Mouse (Mus musculus): ENCODE measurements around the gene Gal3st2. TPM values are rescaled to one million over a fixed set of nuclear protein-coding genes. Genes with fewer than 3 reads are reported as not detected.
"Not testable (repeated sequence)": the region's sequence is repeated elsewhere in the genome, so short reads cannot be mapped to it uniquely, and the experiment has no call there.

The Gal3st2 gene
- total and polyA plus RNA-seq, 2 experiments from 2014 or later, result not detected

GRCm38 (mm10) chr1:93923098-93923497, 62.0 kb downstream of the Gal3st2 start:
- H3K36me3 ChIP-seq (replicated peaks; ENCODE audit: control insufficient read depth, insufficient read depth, low read length); H3K9ac ChIP-seq (replicated peaks; ENCODE audit: low read depth, low read length); H3K9me3 ChIP-seq (replicated peaks; ENCODE audit: control insufficient read depth, low read length); H3K4me1 ChIP-seq (ENCODE audit: control insufficient read depth, insufficient read depth); H3K27me3 ChIP-seq (ENCODE audit: control insufficient read depth, insufficient read depth, low read length); ATAC-seq (ENCODE audit: insufficient read depth, low read depth); DNase-seq (ENCODE audit: low spot score); H3K27ac ChIP-seq (ENCODE audit: low read depth); H3K4me2 ChIP-seq (ENCODE audit: low read depth, low read length); H3K4me3 ChIP-seq (ENCODE audit: low read depth, low read length): not testable (repeated sequence)
- WGBS, result 26% methylated on average over 2 of the region's 2 CpGs

Other genes with a start within 250 kb of the Gal3st2 start
- 134 and 174 TPM in 2 replicates for gene Stk25, start 202.6 kb upstream of the Gal3st2 start, total RNA-seq (2014; rRNA removed; ENCODE audit: low replicate concordance)
- gene Stk25, start 202.6 kb upstream of the Gal3st2 start, polyA plus RNA-seq (2015; fragmentation: Nextera tagmentation; extraction: Ambion mirVana), result 107 and 108 TPM in 2 replicates
- 50.8 and 61.5 TPM in 2 replicates for gene Bok, start 175.6 kb upstream of the Gal3st2 start, total RNA-seq (2014; rRNA removed; ENCODE audit: low replicate concordance)
- gene Bok, start 175.6 kb upstream of the Gal3st2 start, polyA plus RNA-seq (2015; fragmentation: Nextera tagmentation; extraction: Ambion mirVana), result 25.6 and 27.6 TPM in 2 replicates
- gene Atg4b, start 109.8 kb upstream of the Gal3st2 start, total RNA-seq (2014; rRNA removed; ENCODE audit: low replicate concordance), result 22.3 and 47.8 TPM in 2 replicates
- gene Atg4b, start 109.8 kb upstream of the Gal3st2 start, polyA plus RNA-seq (2015; fragmentation: Nextera tagmentation; extraction: Ambion mirVana), result 50.3 and 61.1 TPM in 2 replicates
- gene Thap4, start 106.4 kb upstream of the Gal3st2 start, total RNA-seq (2014; rRNA removed; ENCODE audit: low replicate concordance), result 57.2 and 81.4 TPM in 2 replicates
- 53.9 and 56.7 TPM in 2 replicates for gene Thap4, start 106.4 kb upstream of the Gal3st2 start, polyA plus RNA-seq (2015; fragmentation: Nextera tagmentation; extraction: Ambion mirVana)
- gene Dtymk, start 59.4 kb upstream of the Gal3st2 start, total RNA-seq (2014; rRNA removed; ENCODE audit: low replicate concordance), result 45.6 and 58.7 TPM in 2 replicates
- 86.7 and 94.8 TPM in 2 replicates for gene Dtymk, start 59.4 kb upstream of the Gal3st2 start, polyA plus RNA-seq (2015; fragmentation: Nextera tagmentation; extraction: Ambion mirVana)
- 5.1 and 9.9 TPM in 2 replicates for gene Ing5, start 57.3 kb upstream of the Gal3st2 start, total RNA-seq (2014; rRNA removed; ENCODE audit: low replicate concordance)
- 5.8 and 6.4 TPM in 2 replicates for gene Ing5, start 57.3 kb upstream of the Gal3st2 start, polyA plus RNA-seq (2015; fragmentation: Nextera tagmentation; extraction: Ambion mirVana)
- gene D2hgdh, start 36.4 kb upstream of the Gal3st2 start, total RNA-seq (2014; rRNA removed; ENCODE audit: low replicate concordance), result 23.8 and 32.0 TPM in 2 replicates
- gene D2hgdh, start 36.4 kb upstream of the Gal3st2 start, polyA plus RNA-seq (2015; fragmentation: Nextera tagmentation; extraction: Ambion mirVana), result 13.9 and 15.4 TPM in 2 replicates
- 0.73 TPM in 1 of 2 replicates, not detected in the other for gene Gal3st2b, start 57.0 kb downstream of the Gal3st2 start, total RNA-seq (2014; rRNA removed; ENCODE audit: low replicate concordance)
- gene Gal3st2b, start 57.0 kb downstream of the Gal3st2 start, polyA plus RNA-seq (2015; fragmentation: Nextera tagmentation; extraction: Ambion mirVana), result 0.10 and 0.12 TPM in 2 replicates
- gene Gal3st2c, start 129.2 kb downstream of the Gal3st2 start, total RNA-seq (2014; rRNA removed; ENCODE audit: low replicate concordance), result 0.43 and 0.99 TPM in 2 replicates
- 0.14 and 0.19 TPM in 2 replicates for gene Gal3st2c, start 129.2 kb downstream of the Gal3st2 start, polyA plus RNA-seq (2015; fragmentation: Nextera tagmentation; extraction: Ambion mirVana)
- not detected in 2 replicates for gene Neu4, start 159.1 kb downstream of the Gal3st2 start, total RNA-seq (2014; rRNA removed; ENCODE audit: low replicate concordance)
- gene Neu4, start 159.1 kb downstream of the Gal3st2 start, polyA plus RNA-seq (2015; fragmentation: Nextera tagmentation; extraction: Ambion mirVana), result not detected in 2 replicates
- not detected in 2 replicates for gene Pdcd1, start 191.2 kb downstream of the Gal3st2 start, total RNA-seq (2014; rRNA removed; ENCODE audit: low replicate concordance)
- 0.05 and 0.10 TPM in 2 replicates for gene Pdcd1, start 191.2 kb downstream of the Gal3st2 start, polyA plus RNA-seq (2015; fragmentation: Nextera tagmentation; extraction: Ambion mirVana)